Mouse (Mus musculus): ENCODE results near the gene Cpd. TPM values are rescaled to one million over a fixed set of nuclear protein-coding genes. Genes with fewer than 3 reads are reported as not detected.
A peak's percentile ranks its signal among the peaks of the same experiment; 100 is the strongest.

The Cpd gene
- total and polyA plus RNA-seq, 2 experiments = 5.0 to 17.0 TPM

DNA sequence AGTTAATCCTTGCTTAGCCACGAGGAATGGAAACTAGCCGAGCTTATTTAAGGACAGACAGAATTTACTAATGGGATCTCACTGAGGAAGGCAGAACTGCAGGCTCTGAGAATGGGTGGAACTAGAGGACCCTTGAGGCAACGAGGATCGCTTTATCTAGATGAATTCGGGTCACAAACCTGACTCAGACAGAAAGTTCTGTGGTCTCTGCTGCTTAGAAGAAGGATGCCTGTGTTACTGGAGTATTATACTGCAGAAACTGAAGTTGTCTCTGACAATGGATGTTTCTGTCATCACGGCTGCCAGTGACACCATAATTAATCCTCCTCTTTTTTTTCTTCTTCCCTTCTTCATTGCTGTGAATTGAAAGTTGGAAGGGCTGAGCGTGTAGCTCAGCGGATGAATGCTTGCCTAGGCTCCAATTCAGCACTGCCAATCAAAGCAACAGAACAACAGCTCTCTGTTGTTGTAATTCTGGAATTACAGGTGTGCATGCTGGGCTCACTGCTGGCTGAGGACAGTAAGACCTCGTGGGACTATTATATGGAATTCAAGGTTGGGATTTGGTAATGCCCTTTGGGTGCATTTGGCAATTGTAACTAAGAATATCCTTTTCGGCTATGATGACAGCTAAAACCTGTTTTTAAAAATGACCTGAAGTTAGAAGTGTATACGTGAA, 25.9 kb upstream of the Cpd start:
- no peaks in the 10 kb centered on the region for H3K27me3 ChIP-seq (ENCODE audit: control insufficient read depth, insufficient read depth, low read length)
- WGBS = 87% methylated on average over 11 of the region's 11 CpGs
- no peaks in the 10 kb centered on the region for H3K36me3 ChIP-seq (ENCODE audit: control insufficient read depth, insufficient read depth, low read length)
- no peak overlapping the region for H3K9ac ChIP-seq (ENCODE audit: low read depth, low read length)
- DNase-seq (ENCODE audit: extremely low read depth, low read depth, low spot score) = no peak
- H3K79me2 ChIP-seq (ENCODE audit: control insufficient read depth, insufficient read depth, low read length) = no peaks in the 10 kb centered on the region
- no peaks in the 10 kb centered on the region; the same call in 1 of the 2 replicates for H3K4me1 ChIP-seq (ENCODE audit: control insufficient read depth, insufficient read depth, low read length)
- H3K27ac ChIP-seq (replicated peaks; ENCODE audit: insufficient read depth, low read depth, low read length) = no peak overlapping the region
- TF ChIP-seq POLR2A (IDR thresholded peaks at IDR 0.05; ENCODE audit: extremely low read depth, insufficient read depth, low read length) (no peak), CTCF (IDR thresholded peaks at IDR 0.05; ENCODE audit: low read depth, low read length) (no peak)
- H3K4me3 ChIP-seq (ENCODE audit: insufficient read depth, low read depth, low read length) = no peak overlapping the region

DNA sequence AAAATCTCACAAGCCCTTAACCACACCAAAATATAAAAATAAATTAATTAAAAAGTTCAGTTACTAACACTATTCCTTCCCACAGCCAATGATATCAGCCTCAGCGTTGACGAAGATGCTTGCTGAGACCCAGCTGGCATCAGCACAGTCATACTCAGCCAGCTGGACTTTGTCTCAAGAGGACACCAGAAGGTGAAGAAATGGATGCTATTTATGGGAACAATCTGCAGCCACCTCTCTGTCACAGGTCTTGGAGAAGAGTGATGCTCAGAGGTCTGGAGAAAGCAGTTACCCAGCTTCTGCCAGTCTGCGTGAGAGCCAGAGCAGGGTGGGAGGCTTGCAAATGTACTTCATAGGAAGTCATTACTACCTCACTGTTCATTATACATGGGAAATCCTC, 14.4 kb upstream of the Cpd start:
- H3K27ac ChIP-seq (replicated peaks; ENCODE audit: insufficient read depth, low read depth, low read length) = no peak overlapping the region
- no peak for DNase-seq (ENCODE audit: extremely low read depth, low read depth, low spot score)
- no peaks in the 10 kb centered on the region for H3K27me3 ChIP-seq (ENCODE audit: control insufficient read depth, insufficient read depth, low read length)
- H3K79me2 ChIP-seq (ENCODE audit: control insufficient read depth, insufficient read depth, low read length) = no peaks in the 10 kb centered on the region
- TF ChIP-seq POLR2A (IDR thresholded peaks at IDR 0.05; ENCODE audit: extremely low read depth, insufficient read depth, low read length) (no peak), CTCF (IDR thresholded peaks at IDR 0.05; ENCODE audit: low read depth, low read length) (no peak)
- 67% methylated on average over 3 of the region's 3 CpGs for WGBS
- no peaks in the 10 kb centered on the region for H3K36me3 ChIP-seq (ENCODE audit: control insufficient read depth, insufficient read depth, low read length)
- no peak overlapping the region for H3K4me3 ChIP-seq (ENCODE audit: insufficient read depth, low read depth, low read length)
- no peak overlapping the region for H3K9ac ChIP-seq (ENCODE audit: low read depth, low read length)
- H3K4me1 ChIP-seq (ENCODE audit: control insufficient read depth, insufficient read depth, low read length) = no peaks in the 10 kb centered on the region

DNA sequence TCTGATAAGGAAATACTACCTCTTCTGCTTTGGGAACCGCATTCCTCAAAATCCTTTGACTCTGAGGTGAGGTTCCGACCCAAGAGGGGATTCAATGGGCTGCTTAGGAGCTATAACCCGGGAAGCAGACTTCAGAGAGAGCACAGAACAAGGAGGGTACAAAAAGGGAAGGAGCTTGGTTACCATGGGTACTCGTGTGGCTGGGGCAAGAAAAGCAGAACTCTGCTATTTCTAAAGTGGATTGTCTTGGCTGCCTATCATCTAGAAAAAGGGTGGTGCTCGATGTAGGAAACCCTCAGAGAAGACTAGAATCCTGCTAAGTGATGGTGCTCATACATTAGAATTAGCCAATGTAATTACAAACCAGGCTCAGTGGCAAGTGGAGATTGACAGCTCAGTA, 12.4 kb upstream of the Cpd start:
- DNase-seq (ENCODE audit: extremely low read depth, low read depth, low spot score) = no peak
- Histone ChIP-seq H3K4me1 (ENCODE audit: control insufficient read depth, insufficient read depth, low read length) (peaks cover 2% of the 10 kb centered on the region; the same call in 1 of the 2 replicates), H3K27ac (replicated peaks; ENCODE audit: insufficient read depth, low read depth, low read length) (no peak overlapping the region), H3K36me3 (ENCODE audit: control insufficient read depth, insufficient read depth, low read length) (no peaks in the 10 kb centered on the region), H3K79me2 (ENCODE audit: control insufficient read depth, insufficient read depth, low read length) (no peaks in the 10 kb centered on the region), H3K27me3 (ENCODE audit: control insufficient read depth, insufficient read depth, low read length) (no peaks in the 10 kb centered on the region), H3K9ac (ENCODE audit: low read depth, low read length) (no peak overlapping the region), H3K4me3 (ENCODE audit: insufficient read depth, low read depth, low read length) (no peak overlapping the region)
- WGBS = 83% methylated on average over 5 of the region's 5 CpGs
- TF ChIP-seq POLR2A (IDR thresholded peaks at IDR 0.05; ENCODE audit: extremely low read depth, insufficient read depth, low read length) (no peak), CTCF (IDR thresholded peaks at IDR 0.05; ENCODE audit: low read depth, low read length) (no peak)

DNA sequence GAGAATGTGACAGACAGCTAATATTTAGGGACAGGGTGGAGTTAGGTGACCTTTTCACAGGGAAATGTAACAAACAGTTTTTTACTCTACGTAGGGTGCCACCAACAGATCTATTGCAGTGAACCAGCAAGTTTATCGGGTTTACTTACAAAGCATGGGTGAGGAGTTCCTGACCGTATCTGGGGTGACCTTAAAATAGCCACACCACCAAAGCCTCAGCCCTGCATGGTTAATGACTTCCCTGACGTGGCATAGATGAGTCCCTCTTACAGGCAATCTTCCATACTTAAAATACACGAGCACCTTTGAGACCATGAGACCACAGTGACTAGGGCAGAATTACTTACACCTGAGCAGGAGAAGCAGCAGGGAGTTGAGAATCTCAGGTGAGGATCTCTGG, 12.0 kb upstream of the Cpd start:
- no peaks in the 10 kb centered on the region for H3K27me3 ChIP-seq (ENCODE audit: control insufficient read depth, insufficient read depth, low read length)
- H3K36me3 ChIP-seq (ENCODE audit: control insufficient read depth, insufficient read depth, low read length) = no peaks in the 10 kb centered on the region
- DNase-seq (ENCODE audit: extremely low read depth, low read depth, low spot score) = no peak
- H3K4me1 ChIP-seq (ENCODE audit: control insufficient read depth, insufficient read depth, low read length) = peaks cover 2% of the 10 kb centered on the region; the same call in 1 of the 2 replicates
- no peaks in the 10 kb centered on the region for H3K79me2 ChIP-seq (ENCODE audit: control insufficient read depth, insufficient read depth, low read length)
- no peak overlapping the region for H3K9ac ChIP-seq (ENCODE audit: low read depth, low read length)
- H3K27ac ChIP-seq (replicated peaks; ENCODE audit: insufficient read depth, low read depth, low read length) = no peak overlapping the region
- H3K4me3 ChIP-seq (ENCODE audit: insufficient read depth, low read depth, low read length) = no peak overlapping the region
- WGBS = 74% methylated on average over 5 of the region's 5 CpGs
- no peak for TF ChIP-seq CTCF (IDR thresholded peaks at IDR 0.05; ENCODE audit: low read depth, low read length)
- TF ChIP-seq POLR2A (IDR thresholded peaks at IDR 0.05; ENCODE audit: extremely low read depth, insufficient read depth, low read length) = no peak

DNA sequence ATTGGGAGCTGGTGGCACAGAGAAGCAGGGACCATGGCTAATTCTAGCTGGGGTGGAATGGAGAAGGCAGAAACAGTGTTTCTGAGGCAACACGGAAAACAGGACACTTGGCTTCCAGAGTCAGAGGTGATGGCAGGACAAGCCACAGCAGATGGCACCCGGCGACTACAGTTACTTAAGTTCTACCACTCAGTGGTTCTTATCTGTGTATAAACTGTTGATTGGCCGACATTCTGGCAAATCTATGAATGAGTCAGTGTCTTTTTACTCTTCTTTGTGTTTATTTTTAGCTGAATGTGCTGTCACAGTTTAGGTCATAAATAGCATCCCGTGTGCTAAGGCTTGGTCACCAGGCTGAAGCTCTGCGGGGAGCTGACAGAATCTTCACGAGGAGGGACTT, 10.3 kb upstream of the Cpd start:
- no peak for DNase-seq (ENCODE audit: extremely low read depth, low read depth, low spot score)
- no peak overlapping the region for H3K27ac ChIP-seq (replicated peaks; ENCODE audit: insufficient read depth, low read depth, low read length)
- H3K36me3 ChIP-seq (ENCODE audit: control insufficient read depth, insufficient read depth, low read length) = no peaks in the 10 kb centered on the region
- H3K79me2 ChIP-seq (ENCODE audit: control insufficient read depth, insufficient read depth, low read length) = no peaks in the 10 kb centered on the region
- no peak overlapping the region for H3K9ac ChIP-seq (ENCODE audit: low read depth, low read length)
- H3K27me3 ChIP-seq (ENCODE audit: control insufficient read depth, insufficient read depth, low read length) = no peaks in the 10 kb centered on the region
- peaks cover 2% of the 10 kb centered on the region; the same call in 1 of the 2 replicates for H3K4me1 ChIP-seq (ENCODE audit: control insufficient read depth, insufficient read depth, low read length)
- TF ChIP-seq CTCF (IDR thresholded peaks at IDR 0.05; ENCODE audit: low read depth, low read length) (0 out of 2 replicates have a peak, but pooled peaks have one; percentile 11), POLR2A (IDR thresholded peaks at IDR 0.05; ENCODE audit: extremely low read depth, insufficient read depth, low read length) (no peak)
- 45% methylated on average over 7 of the region's 7 CpGs for WGBS
- no peak overlapping the region for H3K4me3 ChIP-seq (ENCODE audit: insufficient read depth, low read depth, low read length)

DNA sequence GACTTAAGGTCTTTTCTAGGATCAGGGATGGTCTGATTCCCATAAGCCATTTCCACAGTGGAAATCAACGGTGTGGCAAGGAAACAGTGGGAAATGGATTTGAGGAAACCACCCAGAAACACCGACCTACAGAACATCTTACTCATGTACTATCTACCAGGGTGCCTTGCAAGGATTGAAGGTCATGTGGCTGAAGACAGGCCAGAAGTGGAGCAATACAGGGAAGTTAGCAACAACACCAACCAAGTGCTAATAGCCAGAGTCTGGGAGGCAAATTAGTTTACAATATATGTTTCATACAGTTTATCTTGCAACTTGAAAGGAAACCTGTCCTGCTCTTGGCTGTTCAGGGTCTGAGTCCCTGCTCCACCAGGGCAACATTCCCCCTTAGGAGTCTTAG, 9.8 kb upstream of the Cpd start:
- no peak for DNase-seq (ENCODE audit: extremely low read depth, low read depth, low spot score)
- Histone ChIP-seq H3K36me3 (ENCODE audit: control insufficient read depth, insufficient read depth, low read length) (no peaks in the 10 kb centered on the region), H3K27me3 (ENCODE audit: control insufficient read depth, insufficient read depth, low read length) (no peaks in the 10 kb centered on the region), H3K79me2 (ENCODE audit: control insufficient read depth, insufficient read depth, low read length) (no peaks in the 10 kb centered on the region), H3K9ac (ENCODE audit: low read depth, low read length) (no peak overlapping the region), H3K4me1 (ENCODE audit: control insufficient read depth, insufficient read depth, low read length) (peaks cover 2% of the 10 kb centered on the region; the same call in 1 of the 2 replicates), H3K4me3 (ENCODE audit: insufficient read depth, low read depth, low read length) (no peak overlapping the region), H3K27ac (replicated peaks; ENCODE audit: insufficient read depth, low read depth, low read length) (no peak overlapping the region)
- no peak for TF ChIP-seq CTCF (IDR thresholded peaks at IDR 0.05; ENCODE audit: low read depth, low read length)
- no peak for TF ChIP-seq POLR2A (IDR thresholded peaks at IDR 0.05; ENCODE audit: extremely low read depth, insufficient read depth, low read length)
- 73% methylated on average over 2 of the region's 2 CpGs for WGBS
